ENCODE assay signal across 38 mouse cellular contexts in genomic region chr8:22247956-22248355, GRCm38 (mm10). TPM values are rescaled to one million over a fixed set of nuclear protein-coding genes. Genes with fewer than 3 reads are reported as not detected.
DNase-seq lines count a peak whose midpoint lies in the region; ATAC-seq and TF ChIP-seq lines count a peak whose summit lies in the region.
"Had no signal": no experiment of that assay in that cellular context is flagged by ENCODE, and none has a peak within 500 bp of the region (broad histone marks: within the 10 kb centered on the region; RNA-seq: fewer than 3 reads in every experiment).

No protein-coding gene starts in this region.

- no peaks in the 10 kb centered on the region for H3K4me1 ChIP-seq in forebrain, postnatal 0 days (ENCODE audit: insufficient read depth)
- H3K4me1 ChIP-seq in forebrain, embryonic 14.5 days (ENCODE audit: control insufficient read depth, insufficient read depth, low read length), result no peaks in the 10 kb centered on the region
- H3K4me1 ChIP-seq: heart, embryonic 15.5 days; kidney, embryonic 15.5 days; liver, embryonic 12.5 days; midbrain, embryonic 13.5 days; neural tube, embryonic 13.5 days had no signal

- ATAC-seq in forebrain, postnatal 0 days, result 0 out of 2 replicates have a peak, but pooled peaks have one; percentile 29
- no peak for ATAC-seq in forebrain, embryonic 14.5 days
- ATAC-seq: hindbrain, embryonic 16.5 days; liver, embryonic 12.5 days; midbrain, embryonic 13.5 days had no signal

- H3K9me3 ChIP-seq in forebrain, postnatal 0 days (ENCODE audit: low read length), result no peaks in the 10 kb centered on the region
- H3K9me3 ChIP-seq in forebrain, embryonic 14.5 days (replicated peaks; ENCODE audit: control insufficient read depth, low read length), result no peaks in the 10 kb centered on the region
- H3K9me3 ChIP-seq: embryonic facial prominence, embryonic 12.5 days; heart, embryonic 10.5 days; heart, embryonic 15.5 days; kidney, embryonic 15.5 days; liver, embryonic 12.5 days; midbrain, embryonic 13.5 days; neural tube, embryonic 13.5 days had no signal

- no peak overlapping the region for H3K4me3 ChIP-seq in forebrain, postnatal 0 days (ENCODE audit: low read depth, low read length)
- no peak overlapping the region for H3K4me3 ChIP-seq in forebrain, embryonic 14.5 days (ENCODE audit: low read depth, low read length)
- H3K4me3 ChIP-seq: embryonic facial prominence, embryonic 12.5 days; gastrocnemius, adult 2 months; heart, embryonic 10.5 days; heart, embryonic 15.5 days; kidney, embryonic 15.5 days; liver, embryonic 12.5 days; midbrain, embryonic 13.5 days; neural tube, embryonic 13.5 days had no signal

- TF ChIP-seq CTCF in forebrain, postnatal 0 days (IDR thresholded peaks at IDR 0.05; ENCODE audit: low read depth), result no peak

- DNase-seq in forebrain, postnatal 0 days, result no peak
- no peak for DNase-seq in forebrain, embryonic 14.5 days (ENCODE audit: low spot score)
- peak; percentile 15 to 24 for DNase-seq in layer of hippocampus, adult 8-10 months (ENCODE audit: low spot score in 2 of 2)
- DNase-seq in layer of hippocampus, postnatal 14 days (ENCODE audit: low spot score in 2 of 2), result no peak
- DNase-seq in retina, postnatal 1 day, result peak; percentile 11
- DNase-seq in retina, embryonic 14.5 days (ENCODE audit: low spot score), result no peak
- peak; percentile 40 for DNase-seq in telencephalon, adult 2 months (ENCODE audit: low read depth, low spot score)
- no peak for DNase-seq in gastrocnemius, postnatal 4 days (ENCODE audit: low spot score in 2 of 2)
- DNase-seq: adrenal gland, postnatal 25 days; cerebellum, adult 9-11 months; embryo, embryonic 11 days; gastrocnemius, adult 2 months; kidney, adult 18-20 months; kidney, postnatal 25 days; liver, postnatal 0 days; lung, postnatal 36 days; right cerebral cortex, postnatal 25 days; spleen, adult 18-20 months; thymus, adult 18-20 months; thymus, postnatal 25 days had no signal

- H3K4me2 ChIP-seq in forebrain, postnatal 0 days (ENCODE audit: low read depth), result no peak overlapping the region
- H3K4me2 ChIP-seq in forebrain, embryonic 14.5 days (ENCODE audit: low read length), result no peak overlapping the region
- H3K4me2 ChIP-seq: embryonic facial prominence, embryonic 12.5 days; heart, embryonic 15.5 days; kidney, embryonic 15.5 days; liver, embryonic 12.5 days; midbrain, embryonic 13.5 days; neural tube, embryonic 13.5 days had no signal

- H3K9ac ChIP-seq in forebrain, postnatal 0 days, result 0 out of 2 replicates have a peak overlapping the region, but pooled peaks have one; percentile 18
- no peak overlapping the region for H3K9ac ChIP-seq in forebrain, embryonic 14.5 days (ENCODE audit: low read length)
- H3K9ac ChIP-seq: embryonic facial prominence, embryonic 12.5 days; heart, embryonic 15.5 days; kidney, embryonic 15.5 days; liver, embryonic 12.5 days; liver, postnatal 0 days; midbrain, embryonic 13.5 days; neural tube, embryonic 13.5 days had no signal

- WGBS in forebrain, postnatal 0 days, result 37% methylated on average over 12 of the region's 12 CpGs
- 36% methylated on average over 12 of the region's 12 CpGs for WGBS in forebrain, embryonic 14.5 days

- no peaks in the 10 kb centered on the region for H3K27me3 ChIP-seq in forebrain, postnatal 0 days (ENCODE audit: insufficient read depth, low read length)
- no peaks in the 10 kb centered on the region for H3K27me3 ChIP-seq in forebrain, embryonic 14.5 days (replicated peaks; ENCODE audit: control insufficient read depth, insufficient read depth, low read length)
- H3K27me3 ChIP-seq: embryonic facial prominence, embryonic 12.5 days; heart, embryonic 15.5 days; kidney, embryonic 15.5 days; liver, embryonic 12.5 days; midbrain, embryonic 13.5 days; neural tube, embryonic 13.5 days had no signal

- no peak overlapping the region for H3K27ac ChIP-seq in forebrain, postnatal 0 days (ENCODE audit: low read depth, low read length)
- no peak overlapping the region for H3K27ac ChIP-seq in forebrain, embryonic 14.5 days (ENCODE audit: low read depth, low read length)
- H3K27ac ChIP-seq: embryonic facial prominence, embryonic 12.5 days; gastrocnemius, adult 2 months; heart, embryonic 10.5 days; heart, embryonic 15.5 days; kidney, embryonic 15.5 days; liver, embryonic 12.5 days; midbrain, embryonic 13.5 days; neural tube, embryonic 13.5 days had no signal

- H3K36me3 ChIP-seq in forebrain, postnatal 0 days (ENCODE audit: insufficient read depth), result no peaks in the 10 kb centered on the region
- 0 out of 2 replicates have a peak, but pooled peaks cover 4% of the 10 kb centered on the region for H3K36me3 ChIP-seq in forebrain, embryonic 14.5 days (ENCODE audit: control insufficient read depth, insufficient read depth, low read length)
- H3K36me3 ChIP-seq: embryonic facial prominence, embryonic 12.5 days; heart, embryonic 15.5 days; kidney, embryonic 15.5 days; liver, embryonic 12.5 days; midbrain, embryonic 13.5 days had no signal

RNA-seq across cellular contexts. Expression of gene Thsd1, which starts 20.8 kb away (rescaled TPM):
- 4.5 and 7.0 TPM in 2 replicates for total RNA-seq in forebrain, postnatal 0 days (2014; rRNA removed)
- 5.2 and 5.6 TPM in 2 replicates for polyA plus RNA-seq in forebrain, postnatal 0 days (2015; fragmentation: Nextera tagmentation; extraction: Ambion mirVana)
- 6.1 and 7.3 TPM in 2 replicates for polyA plus RNA-seq in forebrain, embryonic 14.5 days (2014; fragmentation: Nextera tagmentation; extraction: Ambion mirVana)
- total RNA-seq in layer of hippocampus, adult 8-10 months (2022), result 1 to 10 TPM; 2.9 to 3.5 (median 3.2) TPM
- total RNA-seq in layer of hippocampus, postnatal 14 days (2021), result 1 to 10 TPM; 5.3 to 6.0 TPM
- 1 to 10 TPM; 8.1 to 8.7 TPM for total RNA-seq in gastrocnemius, postnatal 4 days (2021)

RNA-seq across cellular contexts. Expression of gene Tpte, which starts 35.3 kb away (rescaled TPM):
- total RNA-seq in forebrain, postnatal 0 days (2014; rRNA removed), result not detected in 2 replicates
- not detected in 2 replicates for polyA plus RNA-seq in forebrain, postnatal 0 days (2015; fragmentation: Nextera tagmentation; extraction: Ambion mirVana)
- not detected in 2 replicates for polyA plus RNA-seq in forebrain, embryonic 14.5 days (2014; fragmentation: Nextera tagmentation; extraction: Ambion mirVana)
- not detected for total RNA-seq in layer of hippocampus, adult 8-10 months (2022)
- total RNA-seq in layer of hippocampus, postnatal 14 days (2021), result not detected
- total RNA-seq in gastrocnemius, postnatal 4 days (2021), result not detected
- total RNA-seq: adrenal gland, adult 18-20 months; adrenal gland, postnatal 25 days; gastrocnemius, adult 2 months; heart, postnatal 25 days; layer of hippocampus, postnatal 36 days; left cerebral cortex, postnatal 25 days; megakaryocyte, adult 5-6 weeks had no signal
- polyA plus RNA-seq: embryonic facial prominence, embryonic 12.5 days; gonadal fat pad, adult 2 months; heart, embryonic 10.5 days; heart, embryonic 15.5 days; hindbrain, embryonic 11.5 days; hindbrain, embryonic 16.5 days; intestine, embryonic 14.5 days; kidney, embryonic 15.5 days; liver, embryonic 12.5 days; liver, postnatal 0 days; lung, embryonic 16.5 days; midbrain, embryonic 13.5 days; neural tube, embryonic 13.5 days; stomach, embryonic 16.5 days had no signal

RNA-seq across cellular contexts. Expression of gene Vps36, which starts 55.3 kb away (rescaled TPM):
- total RNA-seq in forebrain, postnatal 0 days (2014; rRNA removed), result 38.3 and 42.9 TPM in 2 replicates
- 24.6 and 36.7 TPM in 2 replicates for polyA plus RNA-seq in forebrain, postnatal 0 days (2015; fragmentation: Nextera tagmentation; extraction: Ambion mirVana)
- 29.1 and 32.8 TPM in 2 replicates for polyA plus RNA-seq in forebrain, embryonic 14.5 days (2014; fragmentation: Nextera tagmentation; extraction: Ambion mirVana)
- 10 to 100 TPM; 22.3 to 26.4 (median 24.8) TPM for total RNA-seq in layer of hippocampus, adult 8-10 months (2022)
- total RNA-seq in layer of hippocampus, postnatal 14 days (2021), result 10 to 100 TPM; 31.6 to 37.6 TPM
- 10 to 100 TPM; 24.3 to 24.6 TPM for total RNA-seq in gastrocnemius, postnatal 4 days (2021)

Comparison
In these comparisons a context has a peak if more than half of its experiments do, and no peak if none do; other contexts are left out.
1. DNase-seq: peak in layer of hippocampus, adult 8-10 months (2 of 2), retina, postnatal 1 day (single experiment) and telencephalon, adult 2 months (single experiment); none in forebrain, postnatal 0 days (single experiment), forebrain, embryonic 14.5 days (single experiment), layer of hippocampus, postnatal 14 days (0 of 2), retina, embryonic 14.5 days (single experiment) and gastrocnemius, postnatal 4 days (0 of 2).